Mouse (Mus musculus) neural tube, embryonic 11.5 days (tissue): ENCODE data around the gene Prr15l. TPM values are rescaled to one million over a fixed set of nuclear protein-coding genes. Genes with fewer than 3 reads are reported as not detected.

Experiments used
- ATAC-seq: fragments of 200-750 bp; cut with Nextera tagmentation; 2 replicates; pipeline ENCODE4 v1.8.0; 2017; ENCODE audit warnings: moderate number of reproducible peaks, mild to moderate bottlenecking, moderate TSS enrichment, moderate library complexity; ENCODE audit not compliant: insufficient read depth, low FRiP score, low TSS enrichment
- DNase-seq: peaks from one replicate; pipeline ENCODE4 v3.0.0-alpha.2; 2015; ENCODE audit warnings: low spot score
- H3K27ac ChIP-seq: fragments of 300-500 bp; sonication (generic); 2 replicates; pipeline ENCODE4 v1.5.1; 2014; ENCODE audit warnings: low read depth, mild to moderate bottlenecking, low read length
- H3K27me3 ChIP-seq: fragments of 300-500 bp; sonication (generic); 2 replicates; pipeline ENCODE4 v1.6.1; 2014; ENCODE audit warnings: mild to moderate bottlenecking, low read length, mixed read lengths; ENCODE audit not compliant: control insufficient read depth, insufficient read depth
- H3K36me3 ChIP-seq: fragments of 300-500 bp; sonication (generic); 2 replicates; pipeline ENCODE4 v1.6.1; 2014; ENCODE audit warnings: mild to moderate bottlenecking, low read length, moderate library complexity, mixed read lengths; ENCODE audit not compliant: control insufficient read depth, insufficient read depth
- H3K4me1 ChIP-seq: fragments of 300-500 bp; sonication (generic); 2 replicates; pipeline ENCODE4 v1.6.1; 2014; ENCODE audit warnings: low read length, mixed read lengths; ENCODE audit not compliant: control insufficient read depth, insufficient read depth
- H3K4me2 ChIP-seq: fragments of 300-500 bp; sonication (generic); 2 replicates; pipeline ENCODE4 v1.6.1; 2014; ENCODE audit warnings: low read depth, mild to moderate bottlenecking, moderate library complexity
- H3K4me3 ChIP-seq: fragments of 300-500 bp; sonication (generic); 2 replicates; pipeline ENCODE4 v1.5.1; 2014; ENCODE audit warnings: low read depth, low read length
- H3K9ac ChIP-seq: fragments of 300-500 bp; sonication (generic); 2 replicates; pipeline ENCODE4 v1.6.1; 2014; ENCODE audit warnings: mild to moderate bottlenecking, low read length
- H3K9me3 ChIP-seq: fragments of 300-500 bp; sonication (generic); 2 replicates; pipeline ENCODE4 v1.6.1; 2016; ENCODE audit warnings: low read length; ENCODE audit not compliant: control insufficient read depth
- WGBS: fragments of 180-500 bp; shearing (Covaris S2); extraction: QIAGEN DNeasy Blood & Tissue Kit; methylation state at CpG from one replicate; pipeline ENCODE4 v1.1.7; 2014; 5-methylcytosine and 5-hydroxymethylcytosine counted together
- polyA plus RNA-seq: library from polyadenylated mRNA; unstranded; fragments of >200 nt; fragmentation: Nextera tagmentation; extraction: Ambion mirVana; gene quantifications from 2 replicates; pipeline ENCODE4 v1.2.1, GENCODE M21; 2014

The Prr15l gene
- polyA plus RNA-seq, 1 experiment from 2014 or later = 0.78 TPM

DNA sequence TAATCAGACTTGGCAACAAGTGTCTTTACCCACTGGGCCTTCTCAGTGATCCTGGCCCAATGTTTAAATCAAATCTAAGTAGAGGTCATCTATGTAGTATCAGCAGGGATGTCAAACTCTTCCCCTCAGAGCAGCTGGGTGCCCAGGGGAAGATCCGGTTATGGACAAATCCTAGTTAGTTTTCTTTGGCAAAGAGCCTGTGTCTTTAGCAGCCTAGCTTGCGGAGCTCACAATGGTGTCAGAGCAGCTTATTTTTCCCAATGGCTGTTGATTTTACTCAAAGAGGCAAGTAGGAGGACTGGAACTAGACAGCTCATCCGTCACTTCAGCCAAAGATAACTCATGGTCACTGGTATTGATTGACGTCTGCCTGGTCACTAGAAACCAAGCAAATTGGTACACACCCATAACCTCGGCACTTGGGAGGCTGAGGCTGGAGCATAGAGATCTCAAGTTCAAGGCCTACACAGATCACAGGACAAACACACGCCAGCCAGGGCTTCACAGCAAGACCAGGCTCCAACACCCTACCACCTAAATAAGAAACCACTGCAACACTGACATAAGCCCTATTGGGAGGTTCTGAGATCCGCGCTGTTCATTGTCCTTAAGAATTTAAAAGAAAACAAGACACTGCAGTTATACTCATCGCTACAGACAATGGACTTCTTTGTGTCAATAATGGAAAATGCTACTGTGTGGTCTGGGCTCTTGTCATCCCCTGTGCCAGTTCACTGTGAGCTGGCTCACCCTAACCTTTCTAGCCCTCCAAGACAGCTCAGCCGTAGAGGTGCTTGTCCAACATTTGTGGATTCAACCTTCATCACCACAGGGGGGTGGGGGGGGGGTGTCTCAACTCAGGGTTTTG is 47.8 kb downstream of the Prr15l start:
- H3K36me3 ChIP-seq = no peaks in the 10 kb centered on the region
- H3K4me3 ChIP-seq = peak overlapping the region; percentile 89
- 81% methylated on average over 10 of the region's 10 CpGs for WGBS
- no peak overlapping the region; the same call in 1 of the 2 replicates for H3K4me2 ChIP-seq
- ATAC-seq = no peak
- H3K9me3 ChIP-seq = no peaks in the 10 kb centered on the region
- DNase-seq = no peak
- H3K4me1 ChIP-seq = peaks cover 15% of the 10 kb centered on the region
- H3K9ac ChIP-seq = no peak overlapping the region
- H3K27ac ChIP-seq = no peak overlapping the region
- no peaks in the 10 kb centered on the region for H3K27me3 ChIP-seq

DNA sequence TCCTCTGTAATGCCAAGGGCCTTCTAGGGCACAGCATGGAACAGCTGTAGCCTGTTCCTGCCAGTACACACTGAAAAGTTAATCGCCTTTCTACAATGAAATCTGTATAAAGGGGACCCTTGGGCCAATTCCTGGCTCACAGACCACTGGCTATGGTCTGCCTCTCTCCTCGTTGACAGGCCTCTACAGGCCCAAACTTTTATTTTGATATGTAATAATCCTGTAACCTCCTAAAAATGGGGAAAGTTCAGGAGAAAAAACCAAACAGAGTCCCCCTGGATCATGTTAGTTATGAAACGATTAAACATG is 48.4 kb downstream of the Prr15l start:
- no peak overlapping the region for H3K27ac ChIP-seq
- no peaks in the 10 kb centered on the region for H3K9me3 ChIP-seq
- H3K4me2 ChIP-seq = peak overlapping the region; percentile 84
- H3K27me3 ChIP-seq = no peaks in the 10 kb centered on the region
- H3K36me3 ChIP-seq = no peaks in the 10 kb centered on the region
- WGBS = 62% methylated on average over 3 of the region's 3 CpGs
- peak overlapping the region; percentile 89 for H3K4me3 ChIP-seq
- no peak for DNase-seq
- peaks cover 15% of the 10 kb centered on the region for H3K4me1 ChIP-seq
- ATAC-seq = no peak
- peak overlapping the region; percentile 95 for H3K9ac ChIP-seq

GRCm38 (mm10) chr11:96976911-96977591 is 49.1 kb downstream of the Prr15l start:
- WGBS = under 1% methylated on average over 26 of the region's 50 CpGs
- no peaks in the 10 kb centered on the region for H3K27me3 ChIP-seq
- peak overlapping the region; percentile 92 for H3K27ac ChIP-seq
- no peaks in the 10 kb centered on the region for H3K36me3 ChIP-seq
- peak overlapping the region; percentile 89 for H3K4me3 ChIP-seq
- H3K4me1 ChIP-seq = peaks cover 15% of the 10 kb centered on the region
- peak overlapping the region; percentile 84 for H3K4me2 ChIP-seq
- H3K9ac ChIP-seq = peak overlapping the region; percentile 95
- DNase-seq (peak; percentile 92), ATAC-seq (peak; percentile 62)
- no peaks in the 10 kb centered on the region for H3K9me3 ChIP-seq

GRCm38 (mm10) chr11:96977606-96978400 is 49.9 kb downstream of the Prr15l start:
- Histone ChIP-seq H3K9ac (peak overlapping the region; percentile 95), H3K27ac (peak overlapping the region; percentile 92), H3K4me1 (peaks cover 15% of the 10 kb centered on the region), H3K36me3 (no peaks in the 10 kb centered on the region), H3K4me2 (peak overlapping the region; percentile 84), H3K9me3 (no peaks in the 10 kb centered on the region), H3K4me3 (peak overlapping the region; percentile 89), H3K27me3 (no peaks in the 10 kb centered on the region)
- DNase-seq (peak; percentile 97), ATAC-seq (peak; percentile 97)
- WGBS = under 1% methylated on average over 45 of the region's 45 CpGs

DNA sequence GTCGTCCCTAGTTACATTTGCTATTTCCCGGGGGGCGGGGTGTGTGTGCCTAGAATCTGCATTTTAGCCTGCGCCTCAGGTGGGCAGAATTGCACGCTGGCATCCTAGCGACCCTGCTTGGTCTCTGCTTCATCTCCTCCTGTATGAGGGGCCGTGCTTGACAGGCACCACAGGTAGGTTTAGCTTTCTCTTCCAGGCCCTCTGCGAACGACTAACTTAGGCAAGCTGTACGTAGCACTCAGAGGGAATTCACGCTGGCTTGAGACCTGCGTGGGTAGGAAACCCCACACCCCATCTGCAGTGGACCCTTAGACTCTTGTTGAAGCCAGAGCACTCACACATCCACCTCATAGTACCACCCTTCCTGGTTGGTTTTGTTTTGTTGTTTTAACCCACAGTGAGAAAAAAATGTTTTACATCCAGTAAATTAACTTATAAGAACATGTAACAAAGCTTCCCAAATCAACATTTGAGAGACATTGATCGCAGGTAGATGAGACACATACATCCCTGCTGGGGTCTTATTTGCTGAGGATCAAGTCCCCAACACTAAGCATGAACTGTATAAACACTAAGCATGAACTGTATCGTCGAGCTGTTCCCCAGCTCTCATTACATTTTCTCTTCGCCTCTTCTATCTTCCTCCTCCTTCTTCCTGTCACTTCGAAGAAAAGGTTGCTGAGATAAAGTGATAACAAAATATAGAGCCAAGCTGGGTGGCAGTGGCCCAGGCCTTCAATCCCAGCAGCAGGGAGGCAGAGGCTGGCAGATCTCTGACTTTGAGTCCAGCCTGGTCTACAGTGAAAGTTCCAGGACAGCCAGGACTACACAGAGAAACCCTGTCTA is 50.7 kb downstream of the Prr15l start:
- peak overlapping the region; percentile 56 for H3K9ac ChIP-seq
- peak overlapping the region; percentile 24; the same call in 1 of the 2 replicates for H3K27ac ChIP-seq
- H3K9me3 ChIP-seq = no peaks in the 10 kb centered on the region
- ATAC-seq (no peak), DNase-seq (no peak)
- 33% methylated on average over 17 of the region's 17 CpGs for WGBS
- H3K36me3 ChIP-seq = no peaks in the 10 kb centered on the region
- peaks cover 15% of the 10 kb centered on the region for H3K4me1 ChIP-seq
- H3K4me3 ChIP-seq = peak overlapping the region; percentile 89
- H3K4me2 ChIP-seq = peak overlapping the region; percentile 81
- H3K27me3 ChIP-seq = no peaks in the 10 kb centered on the region

DNA sequence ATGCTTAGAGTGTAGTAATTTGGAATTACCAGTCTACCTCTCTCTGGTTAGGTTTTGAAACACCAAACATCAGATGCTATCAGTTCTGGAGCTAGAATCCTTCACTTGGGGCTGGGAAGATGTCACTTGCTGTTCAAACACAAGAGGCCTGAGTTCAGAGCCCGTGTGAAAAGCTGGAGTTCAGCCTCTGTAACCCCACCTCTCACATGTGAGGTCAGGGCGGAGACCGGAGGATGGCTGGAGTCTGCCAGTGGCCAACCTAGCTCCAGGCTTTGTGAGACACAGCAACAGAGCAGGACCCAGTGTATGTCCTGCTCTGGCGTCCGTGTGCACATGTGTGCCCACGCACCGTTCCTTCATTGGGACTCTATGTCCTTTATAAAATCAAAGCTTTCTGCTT is 51.4 kb downstream of the Prr15l start:
- H3K9me3 ChIP-seq = no peaks in the 10 kb centered on the region
- no peak overlapping the region for H3K27ac ChIP-seq
- 84% methylated on average over 7 of the region's 7 CpGs for WGBS
- no peak for DNase-seq
- H3K9ac ChIP-seq = no peak overlapping the region
- ATAC-seq = no peak
- no peaks in the 10 kb centered on the region for H3K36me3 ChIP-seq
- no peak overlapping the region for H3K4me3 ChIP-seq
- H3K4me2 ChIP-seq = no peak overlapping the region
- H3K4me1 ChIP-seq = peaks cover 15% of the 10 kb centered on the region
- H3K27me3 ChIP-seq = no peaks in the 10 kb centered on the region

DNA sequence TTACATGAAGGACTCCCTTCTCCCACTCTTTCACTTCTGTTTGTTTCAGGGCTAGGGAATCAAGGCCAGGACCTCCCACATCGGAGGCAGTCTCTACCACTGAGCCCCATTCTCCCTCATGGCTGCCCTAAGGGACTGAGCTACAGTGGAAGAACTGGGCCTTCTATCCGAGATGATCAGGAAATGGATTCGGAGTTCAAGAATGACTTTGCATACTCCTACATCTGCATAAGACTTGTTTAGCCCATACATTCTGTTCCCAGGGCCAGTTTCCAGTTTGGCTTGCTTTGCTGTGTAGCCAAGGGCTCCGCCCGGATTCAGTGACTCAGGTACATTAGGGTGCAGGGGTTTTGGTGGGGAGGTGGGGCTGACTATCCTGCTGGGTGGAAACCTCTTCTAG is 52.1 kb downstream of the Prr15l start:
- ATAC-seq = no peak
- WGBS = 79% methylated on average over 5 of the region's 5 CpGs
- DNase-seq = no peak
- H3K36me3 ChIP-seq = no peaks in the 10 kb centered on the region
- peaks cover 15% of the 10 kb centered on the region for H3K4me1 ChIP-seq
- no peak overlapping the region for H3K9ac ChIP-seq
- no peak overlapping the region for H3K4me2 ChIP-seq
- H3K27ac ChIP-seq = no peak overlapping the region
- H3K27me3 ChIP-seq = 0 out of 2 replicates have a peak, but pooled peaks cover under 1% of the 10 kb centered on the region
- H3K9me3 ChIP-seq = no peaks in the 10 kb centered on the region
- no peak overlapping the region for H3K4me3 ChIP-seq

- ATAC-seq = no peak
- H3K4me2 ChIP-seq = no peak overlapping the region
- H3K9me3 ChIP-seq = no peaks in the 10 kb centered on the region
- H3K36me3 ChIP-seq = no peaks in the 10 kb centered on the region
- H3K27ac ChIP-seq = no peak overlapping the region
- no peak overlapping the region for H3K9ac ChIP-seq
- DNase-seq = no peak
- H3K27me3 ChIP-seq = 0 out of 2 replicates have a peak, but pooled peaks cover 3% of the 10 kb centered on the region
- H3K4me3 ChIP-seq = no peak overlapping the region
- 79% methylated on average over 15 of the region's 15 CpGs for WGBS
- peaks cover 8% of the 10 kb centered on the region for H3K4me1 ChIP-seq
Observed at GRCm38 (mm10) chr11:96981461-96981860, 53.6 kb downstream of the Prr15l start.
